Mouse (Mus musculus) CD4-positive, CD25-positive, alpha-beta regulatory T cell, adult 2 months (primary cell): ENCODE data around the gene Ppp2r3a.

Source experiments
- DNase-seq: peaks from one replicate; pipeline ENCODE4 v3.0.0-alpha.2; 2012; ENCODE audit warnings: low read depth, low spot score

Gene Ppp2r3a

GRCm38 (mm10) chr9:101152872-101153271, 98.7 kb downstream of the Ppp2r3a start:
- DNase-seq: peak; percentile 18

GRCm38 (mm10) chr9:101143635-101144034, 108.0 kb downstream of the Ppp2r3a start:
- DNase-seq: no peak

- DNase-seq: no peak
Measured at GRCm38 (mm10) chr9:101114182-101114884, 137.3 kb downstream of the Ppp2r3a start.

GRCm38 (mm10) chr9:101113317-101113716, 138.3 kb downstream of the Ppp2r3a start:
- no peak for DNase-seq

- DNase-seq: no peak
Measured at GRCm38 (mm10) chr9:101110013-101110412, 141.6 kb downstream of the Ppp2r3a start.

GRCm38 (mm10) chr9:101107386-101107785, 144.2 kb downstream of the Ppp2r3a start:
- no peak for DNase-seq

- DNase-seq: no peak
Measured at GRCm38 (mm10) chr9:101105735-101106134, 145.9 kb downstream of the Ppp2r3a start.

- DNase-seq: no peak
Measured at GRCm38 (mm10) chr9:101104931-101105330, 146.7 kb downstream of the Ppp2r3a start.

- DNase-seq: no peak
Measured at GRCm38 (mm10) chr9:101102288-101102687, 149.3 kb downstream of the Ppp2r3a start.

- no peak for DNase-seq
Measured at GRCm38 (mm10) chr9:101101547-101101946, 150.0 kb downstream of the Ppp2r3a start.

- DNase-seq: no peak
Measured at GRCm38 (mm10) chr9:101100163-101100562, 151.4 kb downstream of the Ppp2r3a start.

- peak; percentile 37 for DNase-seq
Measured at GRCm38 (mm10) chr9:101099445-101099844, 152.2 kb downstream of the Ppp2r3a start.

GRCm38 (mm10) chr9:101097542-101097941, 154.1 kb downstream of the Ppp2r3a start:
- DNase-seq: peak; percentile 27

- DNase-seq: no peak
Measured at GRCm38 (mm10) chr9:101096461-101096860, 155.1 kb downstream of the Ppp2r3a start.

GRCm38 (mm10) chr9:101095425-101095824, 156.2 kb downstream of the Ppp2r3a start:
- no peak for DNase-seq

- DNase-seq: no peak
Measured at GRCm38 (mm10) chr9:101083728-101084127, 167.9 kb downstream of the Ppp2r3a start.

- peak; percentile 36 for DNase-seq
Measured at GRCm38 (mm10) chr9:101080046-101080685, 171.4 kb downstream of the Ppp2r3a start.

- DNase-seq: peak; percentile 44
Measured at GRCm38 (mm10) chr9:101078579-101078978, 173.0 kb downstream of the Ppp2r3a start.

- DNase-seq: no peak
Measured at GRCm38 (mm10) chr9:101077486-101077885, 174.1 kb downstream of the Ppp2r3a start.

- DNase-seq: peak; percentile 58
Measured at GRCm38 (mm10) chr9:101076095-101076875, 175.3 kb downstream of the Ppp2r3a start.

GRCm38 (mm10) chr9:101075694-101076093, 175.9 kb downstream of the Ppp2r3a start:
- DNase-seq: no peak

GRCm38 (mm10) chr9:101075091-101075581, 176.5 kb downstream of the Ppp2r3a start:
- peak; percentile 51 for DNase-seq
